In genomic region chr6:125094843-125095242, GRCm38 (mm10) we compare ENCODE assay signal across 9 mouse cellular contexts. TPM values are rescaled to one million over a fixed set of nuclear protein-coding genes. Genes with fewer than 3 reads are reported as not detected.
DNase-seq lines count a peak whose midpoint lies in the region; ATAC-seq and TF ChIP-seq lines count a peak whose summit lies in the region.
"Had no signal": no experiment of that assay in that cellular context is flagged by ENCODE, and none has a peak within 500 bp of the region (broad histone marks: within the 10 kb centered on the region; RNA-seq: fewer than 3 reads in every experiment).

No protein-coding gene starts in this region.

- H3K9me3 ChIP-seq in megakaryocyte, embryonic 14.5 days = no peaks in the 10 kb centered on the region
- no peaks in the 10 kb centered on the region for H3K9me3 ChIP-seq in limb, embryonic 15.5 days
- no peaks in the 10 kb centered on the region for H3K9me3 ChIP-seq in stomach, postnatal 0 days (ENCODE audit: control insufficient read depth, low read length)

- DNase-seq in CD4-positive, CD25-positive, alpha-beta regulatory T cell, adult 2 months (ENCODE audit: low read depth, low spot score) = peak; percentile 44
- DNase-seq in stomach, postnatal 0 days (ENCODE audit: low spot score) = no peak
- DNase-seq in gastrocnemius, postnatal 36 days = no peak
- no peak for DNase-seq in adrenal gland, postnatal 10 days
- DNase-seq: thymus, postnatal 36 days had no signal

- H3K4me3 ChIP-seq in megakaryocyte, embryonic 14.5 days (replicated peaks) = peak overlapping the region; percentile 14
- no peak overlapping the region for H3K4me3 ChIP-seq in limb, embryonic 15.5 days
- H3K4me3 ChIP-seq in stomach, postnatal 0 days (ENCODE audit: low read depth, low read length) = no peak overlapping the region

- H3K4me2 ChIP-seq in limb, embryonic 15.5 days = no peak overlapping the region
- no peak overlapping the region for H3K4me2 ChIP-seq in stomach, postnatal 0 days (replicated peaks; ENCODE audit: low read depth)

- H3K9ac ChIP-seq in limb, embryonic 15.5 days = no peak overlapping the region
- no peak overlapping the region for H3K9ac ChIP-seq in stomach, postnatal 0 days (ENCODE audit: low read length)

- H3K4me1 ChIP-seq in megakaryocyte, embryonic 14.5 days = peaks cover 74% of the 10 kb centered on the region
- H3K4me1 ChIP-seq in limb, embryonic 15.5 days = peaks cover 45% of the 10 kb centered on the region
- H3K4me1 ChIP-seq in stomach, postnatal 0 days (replicated peaks; ENCODE audit: control insufficient read depth, insufficient read depth) = peaks cover 23% of the 10 kb centered on the region; the same call in 1 of the 2 replicates

- 50% methylated on average over 3 of the region's 3 CpGs for WGBS in limb, embryonic 15.5 days
- 37% methylated on average over 3 of the region's 3 CpGs for WGBS in stomach, postnatal 0 days

- no peak for TF ChIP-seq EP300 in stomach, postnatal 0 days (optimal IDR thresholded peaks at IDR 0.05)

- peaks cover 22% of the 10 kb centered on the region for H3K36me3 ChIP-seq in megakaryocyte, embryonic 14.5 days (replicated peaks; ENCODE audit: low read length)
- peaks cover 6% of the 10 kb centered on the region for H3K36me3 ChIP-seq in limb, embryonic 15.5 days
- H3K36me3 ChIP-seq in stomach, postnatal 0 days (ENCODE audit: control insufficient read depth, insufficient read depth, low read length) = 0 out of 2 replicates have a peak, but pooled peaks cover 4% of the 10 kb centered on the region

- no peak for TF ChIP-seq CTCF in stomach, postnatal 0 days (IDR thresholded peaks at IDR 0.05; ENCODE audit: low read depth)

- no peaks in the 10 kb centered on the region for H3K27me3 ChIP-seq in megakaryocyte, embryonic 14.5 days (replicated peaks)
- H3K27me3 ChIP-seq in limb, embryonic 15.5 days = no peaks in the 10 kb centered on the region
- H3K27me3 ChIP-seq in stomach, postnatal 0 days (ENCODE audit: control insufficient read depth, insufficient read depth, low read length) = no peaks in the 10 kb centered on the region

- ATAC-seq in CD4-positive, CD25-positive, alpha-beta regulatory T cell, adult 4 months = no peak
- no peak for ATAC-seq in megakaryocyte, adult 5-6 weeks (ENCODE audit: poor library complexity, severe bottlenecking)
- ATAC-seq in limb, embryonic 15.5 days (ENCODE audit: insufficient number of reproducible peaks, low FRiP score, low TSS enrichment, low read depth) = no peak
- no peak for ATAC-seq in stomach, postnatal 0 days (ENCODE audit: low FRiP score, low TSS enrichment)

- intact Hi-C loops in gastrocnemius, postnatal 36 days (cut with DNase I) = no loop called here

- H3K27ac ChIP-seq in limb, embryonic 15.5 days = peak overlapping the region; percentile 96
- H3K27ac ChIP-seq in stomach, postnatal 0 days (replicated peaks) = peak overlapping the region; percentile 96; the same call in 1 of the 2 replicates

RNA-seq across cellular contexts. Expression of gene Chd4, which starts 0.9 kb away (rescaled TPM):
- 10 to 100 TPM; 61.4 to 71.9 TPM for polyA plus RNA-seq in CD4-positive, CD25-positive, alpha-beta regulatory T cell, adult 4 months (2017; shearing (Covaris generic))
- polyA plus RNA-seq in megakaryocyte, embryonic 14.5 days (2012; ENCODE audit: insufficient read depth, low replicate concordance) = 41.8 and 90.6 TPM in 2 replicates
- 64.9 and 75.9 TPM in 2 replicates for total RNA-seq in megakaryocyte, adult 5-6 weeks (2015)
- total RNA-seq in megakaryocyte, adult 5-6 weeks (2017) = 282 and 336 TPM in 2 replicates
- polyA plus RNA-seq in limb, embryonic 15.5 days (2015; fragmentation: Nextera tagmentation; extraction: Ambion mirVana) = 66.7 TPM in 2 replicates
- polyA plus RNA-seq in stomach, postnatal 0 days (2015; fragmentation: Nextera tagmentation; extraction: Ambion mirVana) = 28.1 and 36.6 TPM in 2 replicates
- total RNA-seq in gastrocnemius, postnatal 36 days (2021) = 10 to 100 TPM; 67.6 to 72.2 TPM
- 100 to 1,000 TPM; 156 to 198 TPM for total RNA-seq in adrenal gland, postnatal 10 days (2021)

RNA-seq across cellular contexts. Expression of gene Lpar5, which starts 27.1 kb away (rescaled TPM):
- 10 to 100 TPM; 12.1 to 19.9 TPM for polyA plus RNA-seq in CD4-positive, CD25-positive, alpha-beta regulatory T cell, adult 4 months (2017; shearing (Covaris generic))
- polyA plus RNA-seq in megakaryocyte, embryonic 14.5 days (2012; ENCODE audit: insufficient read depth, low replicate concordance) = 0.62 TPM in 1 of 2 replicates, not detected in the other
- total RNA-seq in megakaryocyte, adult 5-6 weeks (2015) = 25.1 and 25.5 TPM in 2 replicates
- 27.6 and 30.0 TPM in 2 replicates for total RNA-seq in megakaryocyte, adult 5-6 weeks (2017)
- 6.5 and 6.6 TPM in 2 replicates for polyA plus RNA-seq in limb, embryonic 15.5 days (2015; fragmentation: Nextera tagmentation; extraction: Ambion mirVana)
- polyA plus RNA-seq in stomach, postnatal 0 days (2015; fragmentation: Nextera tagmentation; extraction: Ambion mirVana) = 6.4 and 7.0 TPM in 2 replicates
- total RNA-seq in gastrocnemius, postnatal 36 days (2021) = not detected
- total RNA-seq in adrenal gland, postnatal 10 days (2021) = 1 to 10 TPM in 1 of 2 experiments, under 1 TPM in 1; 0.90 to 1.4 TPM

RNA-seq across cellular contexts. Expression of gene Nop2, which starts 36.9 kb away (rescaled TPM):
- 10 to 100 TPM; 51.5 to 59.7 TPM for polyA plus RNA-seq in CD4-positive, CD25-positive, alpha-beta regulatory T cell, adult 4 months (2017; shearing (Covaris generic))
- 18.4 and 24.5 TPM in 2 replicates for polyA plus RNA-seq in megakaryocyte, embryonic 14.5 days (2012; ENCODE audit: insufficient read depth, low replicate concordance)
- 8.5 and 12.1 TPM in 2 replicates for total RNA-seq in megakaryocyte, adult 5-6 weeks (2015)
- 22.6 and 24.6 TPM in 2 replicates for total RNA-seq in megakaryocyte, adult 5-6 weeks (2017)
- polyA plus RNA-seq in limb, embryonic 15.5 days (2015; fragmentation: Nextera tagmentation; extraction: Ambion mirVana) = 54.4 and 58.0 TPM in 2 replicates
- polyA plus RNA-seq in stomach, postnatal 0 days (2015; fragmentation: Nextera tagmentation; extraction: Ambion mirVana) = 25.0 and 26.6 TPM in 2 replicates
- 10 to 100 TPM; 14.6 to 19.0 TPM for total RNA-seq in gastrocnemius, postnatal 36 days (2021)
- total RNA-seq in adrenal gland, postnatal 10 days (2021) = 10 to 100 TPM; 36.7 to 42.2 TPM

RNA-seq across cellular contexts. Expression of gene Acrbp, which starts 45.4 kb away (rescaled TPM):
- polyA plus RNA-seq in CD4-positive, CD25-positive, alpha-beta regulatory T cell, adult 4 months (2017; shearing (Covaris generic)) = 10 to 100 TPM; 24.6 to 25.9 TPM
- polyA plus RNA-seq in megakaryocyte, embryonic 14.5 days (2012; ENCODE audit: insufficient read depth, low replicate concordance) = 8.7 and 11.3 TPM in 2 replicates
- total RNA-seq in megakaryocyte, adult 5-6 weeks (2015) = 9.0 and 14.2 TPM in 2 replicates
- total RNA-seq in megakaryocyte, adult 5-6 weeks (2017) = 3.4 and 8.8 TPM in 2 replicates
- polyA plus RNA-seq in limb, embryonic 15.5 days (2015; fragmentation: Nextera tagmentation; extraction: Ambion mirVana) = 9.9 and 12.4 TPM in 2 replicates
- polyA plus RNA-seq in stomach, postnatal 0 days (2015; fragmentation: Nextera tagmentation; extraction: Ambion mirVana) = 2.5 and 2.6 TPM in 2 replicates
- 1 to 10 TPM; 2.5 to 2.7 TPM for total RNA-seq in gastrocnemius, postnatal 36 days (2021)
- 1 to 10 TPM; 4.6 to 7.5 TPM for total RNA-seq in adrenal gland, postnatal 10 days (2021)

RNA-seq across cellular contexts. Expression of gene Iffo1, which starts 50.2 kb away (rescaled TPM):
- 10 to 100 TPM in 1 of 2 experiments, 1 to 10 TPM in 1; 9.5 to 10.6 TPM for polyA plus RNA-seq in CD4-positive, CD25-positive, alpha-beta regulatory T cell, adult 4 months (2017; shearing (Covaris generic))
- polyA plus RNA-seq in megakaryocyte, embryonic 14.5 days (2012; ENCODE audit: insufficient read depth, low replicate concordance) = 20.6 and 36.4 TPM in 2 replicates
- total RNA-seq in megakaryocyte, adult 5-6 weeks (2015) = 18.6 and 20.1 TPM in 2 replicates
- 14.3 and 21.7 TPM in 2 replicates for total RNA-seq in megakaryocyte, adult 5-6 weeks (2017)
- 26.6 and 46.8 TPM in 2 replicates for polyA plus RNA-seq in limb, embryonic 15.5 days (2015; fragmentation: Nextera tagmentation; extraction: Ambion mirVana)
- polyA plus RNA-seq in stomach, postnatal 0 days (2015; fragmentation: Nextera tagmentation; extraction: Ambion mirVana) = 4.4 and 5.7 TPM in 2 replicates
- total RNA-seq in gastrocnemius, postnatal 36 days (2021) = 10 to 100 TPM; 11.6 to 12.3 TPM
- 10 to 100 TPM; 16.7 to 30.1 TPM for total RNA-seq in adrenal gland, postnatal 10 days (2021)
